Mouse (Mus musculus) small intestine, adult 2 months (tissue): ENCODE data around the gene Gm20388.

ENCODE experiments used
- CTCF ChIP-seq: fragments of 200-500 bp; IDR thresholded peaks from 2 replicates; pipeline ENCODE4 v1.5.1; 2012; ENCODE audit warnings: low read depth, mild to moderate bottlenecking, control low read depth, inconsistent platforms, low read length, moderate library complexity, mixed read lengths; ENCODE audit not compliant: insufficient replicate concordance, insufficient read length; ENCODE audit errors: extremely low read depth
- POLR2A ChIP-seq: fragments of 200-500 bp; IDR thresholded peaks from 2 replicates; pipeline ENCODE4 v1.6.1; 2012; ENCODE audit warnings: low read depth, mild to moderate bottlenecking, control low read depth, inconsistent platforms, low read length, moderate library complexity

DNA sequence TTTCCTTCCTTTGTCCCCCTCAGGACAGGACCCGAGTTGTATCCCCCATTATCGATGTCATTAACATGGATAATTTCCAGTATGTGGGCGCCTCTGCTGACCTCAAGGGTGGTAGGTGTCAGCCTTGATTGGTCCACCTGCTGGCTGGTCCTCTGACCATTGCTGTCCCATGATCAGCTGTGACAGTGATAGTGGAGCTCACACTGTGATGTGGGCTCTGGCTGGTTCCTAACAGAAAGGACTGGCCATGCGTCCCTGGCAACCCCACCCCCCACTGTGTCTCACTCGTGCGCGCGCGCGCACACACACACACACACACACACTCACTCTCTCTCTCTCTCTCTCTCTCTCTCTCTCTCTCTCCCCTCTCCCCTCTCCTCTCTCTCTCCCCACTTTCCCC is 4419.0 kb downstream of the Gm20388 start:
- TF ChIP-seq CTCF (no peak), POLR2A (no peak)
